Mouse (Mus musculus) forebrain, embryonic 16.5 days (tissue): ENCODE data around the gene Astl. TPM values are rescaled to one million over a fixed set of nuclear protein-coding genes. Genes with fewer than 3 reads are reported as not detected.

Source experiments
- ATAC-seq: fragments of 200-750 bp; cut with Nextera tagmentation; 2 replicates; pipeline ENCODE4 v1.8.0; 2017; ENCODE audit warnings: mild to moderate bottlenecking, moderate library complexity
- H3K27ac ChIP-seq: fragments of 300-500 bp; sonication (generic); 2 replicates; pipeline ENCODE4 v1.5.1; 2014; ENCODE audit warnings: low read length, control low read depth
- H3K27me3 ChIP-seq: fragments of 300-500 bp; sonication (generic); replicated peaks from 2 replicates; pipeline ENCODE4 v1.6.1; 2014; ENCODE audit warnings: low read length; ENCODE audit not compliant: control insufficient read depth, insufficient read depth
- H3K36me3 ChIP-seq: fragments of 300-500 bp; sonication (generic); 2 replicates; pipeline ENCODE4 v1.6.1; 2014; ENCODE audit not compliant: control insufficient read depth, insufficient read depth
- H3K4me1 ChIP-seq: fragments of 300-500 bp; sonication (generic); replicated peaks from 2 replicates; pipeline ENCODE4 v1.6.1; 2014; ENCODE audit warnings: low read length; ENCODE audit not compliant: control insufficient read depth, insufficient read depth
- H3K4me2 ChIP-seq: fragments of 300-500 bp; sonication (generic); 2 replicates; pipeline ENCODE4 v1.6.1; 2014; ENCODE audit warnings: mild to moderate bottlenecking, low read length, control low read depth
- H3K4me3 ChIP-seq: fragments of 300-500 bp; sonication (generic); replicated peaks from 2 replicates; pipeline ENCODE4 v1.5.1; 2014; ENCODE audit warnings: mild to moderate bottlenecking, low read length, control low read depth
- H3K9ac ChIP-seq: fragments of 300-500 bp; sonication (generic); replicated peaks from 2 replicates; pipeline ENCODE4 v1.6.1; 2014; ENCODE audit warnings: low read depth, low read length, control low read depth
- H3K9me3 ChIP-seq: fragments of 300-500 bp; sonication (generic); 2 replicates; pipeline ENCODE4 v1.6.1; 2016; ENCODE audit warnings: low read length; ENCODE audit not compliant: control insufficient read depth
- WGBS: fragments of 180-500 bp; shearing (Covaris S2); extraction: QIAGEN DNeasy Blood & Tissue Kit; methylation state at CpG from one replicate; pipeline ENCODE4 v1.1.7; 2014; 5-methylcytosine and 5-hydroxymethylcytosine counted together
- polyA plus RNA-seq: library from polyadenylated mRNA; unstranded; fragments of >200 nt; fragmentation: Nextera tagmentation; extraction: Ambion mirVana; gene quantifications from 2 replicates; pipeline ENCODE4 v1.2.1, GENCODE M21; 2015

Gene Astl
- polyA plus RNA-seq, 1 experiment from 2014 or later = not detected

GRCm38 (mm10) chr2:127379250-127379649, 40.8 kb downstream of the Astl start:
- Histone ChIP-seq H3K27me3 (no peaks in the 10 kb centered on the region), H3K9ac (no peak overlapping the region), H3K36me3 (no peaks in the 10 kb centered on the region), H3K9me3 (no peaks in the 10 kb centered on the region), H3K4me3 (no peak overlapping the region), H3K4me1 (peaks cover 7% of the 10 kb centered on the region), H3K27ac (no peak overlapping the region), H3K4me2 (no peak overlapping the region)
- ATAC-seq = no peak
- 87% methylated on average over 3 of the region's 3 CpGs for WGBS

GRCm38 (mm10) chr2:127383881-127384280, 45.4 kb downstream of the Astl start:
- H3K9me3 ChIP-seq = no peaks in the 10 kb centered on the region
- no peak overlapping the region for H3K4me3 ChIP-seq
- H3K9ac ChIP-seq = no peak overlapping the region
- 78% methylated on average over 7 of the region's 7 CpGs for WGBS
- no peak overlapping the region for H3K27ac ChIP-seq
- no peak overlapping the region for H3K4me2 ChIP-seq
- no peaks in the 10 kb centered on the region for H3K36me3 ChIP-seq
- no peaks in the 10 kb centered on the region for H3K27me3 ChIP-seq
- no peak for ATAC-seq
- no peaks in the 10 kb centered on the region for H3K4me1 ChIP-seq

- H3K9ac ChIP-seq = no peak overlapping the region
- 80% methylated on average over 2 of the region's 2 CpGs for WGBS
These were observed 49.1 kb downstream of the Astl start for GRCm38 (mm10) chr2:127387521-127387920.

GRCm38 (mm10) chr2:127390352-127390751, 51.9 kb downstream of the Astl start:
- no peaks in the 10 kb centered on the region for H3K9me3 ChIP-seq
- H3K36me3 ChIP-seq = no peaks in the 10 kb centered on the region
- H3K4me3 ChIP-seq = no peak overlapping the region
- no peaks in the 10 kb centered on the region for H3K27me3 ChIP-seq
- no peaks in the 10 kb centered on the region for H3K4me1 ChIP-seq
- H3K27ac ChIP-seq = no peak overlapping the region
- no peak overlapping the region for H3K4me2 ChIP-seq
- 85% methylated on average over 3 of the region's 3 CpGs for WGBS
- no peak for ATAC-seq
- no peak overlapping the region for H3K9ac ChIP-seq

More at GRCm38 (mm10) chr2:127387521-127387920, 49.1 kb downstream of the Astl start:
- no peaks in the 10 kb centered on the region for H3K27me3 ChIP-seq
- no peak overlapping the region for H3K27ac ChIP-seq
- no peaks in the 10 kb centered on the region for H3K36me3 ChIP-seq
- no peaks in the 10 kb centered on the region for H3K4me1 ChIP-seq
- no peak overlapping the region for H3K4me2 ChIP-seq
- no peaks in the 10 kb centered on the region for H3K9me3 ChIP-seq
- ATAC-seq = no peak
- no peak overlapping the region for H3K4me3 ChIP-seq

- no peaks in the 10 kb centered on the region for H3K9me3 ChIP-seq
- no peaks in the 10 kb centered on the region for H3K27me3 ChIP-seq
- no peak overlapping the region for H3K4me2 ChIP-seq
- no peak overlapping the region for H3K9ac ChIP-seq
- WGBS = 54% methylated on average over 4 of the region's 4 CpGs
- no peaks in the 10 kb centered on the region for H3K4me1 ChIP-seq
- no peaks in the 10 kb centered on the region for H3K36me3 ChIP-seq
- H3K4me3 ChIP-seq = no peak overlapping the region
- no peak for ATAC-seq
- H3K27ac ChIP-seq = no peak overlapping the region
These were observed 52.4 kb downstream of the Astl start for GRCm38 (mm10) chr2:127390846-127391245.

- Histone ChIP-seq H3K36me3 (no peaks in the 10 kb centered on the region), H3K9me3 (no peaks in the 10 kb centered on the region), H3K4me1 (no peaks in the 10 kb centered on the region), H3K27me3 (no peaks in the 10 kb centered on the region), H3K27ac (no peak overlapping the region), H3K4me3 (no peak overlapping the region), H3K4me2 (no peak overlapping the region), H3K9ac (no peak overlapping the region)
- ATAC-seq = no peak
- 77% methylated on average over 3 of the region's 3 CpGs for WGBS
These were observed 52.9 kb downstream of the Astl start for GRCm38 (mm10) chr2:127391323-127391722.

GRCm38 (mm10) chr2:127394606-127395161, 56.2 kb downstream of the Astl start:
- H3K27me3 ChIP-seq = no peaks in the 10 kb centered on the region
- no peak overlapping the region for H3K27ac ChIP-seq
- no peak overlapping the region for H3K4me3 ChIP-seq
- no peak for ATAC-seq
- H3K9me3 ChIP-seq = no peaks in the 10 kb centered on the region
- H3K36me3 ChIP-seq = no peaks in the 10 kb centered on the region
- no peak overlapping the region for H3K4me2 ChIP-seq
- no peak overlapping the region for H3K9ac ChIP-seq
- no peaks in the 10 kb centered on the region for H3K4me1 ChIP-seq
- 87% methylated on average over 5 of the region's 5 CpGs for WGBS

- no peaks in the 10 kb centered on the region for H3K9me3 ChIP-seq
- 90% methylated on average over 7 of the region's 7 CpGs for WGBS
- H3K27me3 ChIP-seq = no peaks in the 10 kb centered on the region
- no peak overlapping the region for H3K4me2 ChIP-seq
- no peaks in the 10 kb centered on the region for H3K36me3 ChIP-seq
- H3K4me3 ChIP-seq = no peak overlapping the region
- no peak overlapping the region for H3K9ac ChIP-seq
- no peak overlapping the region for H3K27ac ChIP-seq
- H3K4me1 ChIP-seq = no peaks in the 10 kb centered on the region
- no peak for ATAC-seq
These were observed 60.3 kb downstream of the Astl start for GRCm38 (mm10) chr2:127398738-127399137.
